Mouse (Mus musculus) cortical plate, adult 2 months (tissue): ENCODE data around the gene Cstad.

Experiments used
- CTCF ChIP-seq: fragments of 200-500 bp; IDR thresholded peaks from 2 replicates; pipeline ENCODE4 v1.5.1; 2011; ENCODE audit warnings: mild to moderate bottlenecking, control low read depth, low read length; ENCODE audit not compliant: insufficient read depth; ENCODE audit errors: extremely low read depth
- POLR2A ChIP-seq: fragments of 200-500 bp; IDR thresholded peaks from 2 replicates; pipeline ENCODE4 v1.6.1; 2011; ENCODE audit warnings: mild to moderate bottlenecking, low read length, control low read depth; ENCODE audit not compliant: insufficient read depth; ENCODE audit errors: extremely low read depth

DNA sequence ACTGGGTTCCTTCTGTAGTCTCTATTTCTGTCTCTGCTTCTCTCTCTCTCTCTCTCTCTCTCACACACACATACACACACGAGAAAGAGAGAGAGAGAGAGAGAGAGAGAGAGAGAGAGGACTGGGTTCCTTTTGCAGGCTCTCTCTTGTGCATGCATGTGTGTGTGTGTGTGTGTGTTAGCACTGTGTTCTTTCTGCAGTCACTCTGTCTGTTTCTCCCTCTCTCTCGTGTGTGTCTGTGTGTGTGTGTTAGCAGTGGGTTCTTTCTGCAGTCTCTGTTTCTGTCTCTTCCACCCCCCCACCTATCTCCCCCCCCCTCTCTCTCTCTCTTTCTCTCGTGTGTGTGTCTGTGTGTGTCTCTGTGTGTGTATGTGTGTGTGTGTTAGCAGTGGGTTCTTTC is 48.6 kb upstream of the Cstad start:
- no peak for TF ChIP-seq CTCF
- TF ChIP-seq POLR2A: no peak
